Mouse (Mus musculus) hindbrain, embryonic 11.5 days (tissue): Measurements from ENCODE around the gene Myocos. TPM values are rescaled to one million over a fixed set of nuclear protein-coding genes. Genes with fewer than 3 reads are reported as not detected.
A peak's percentile ranks its signal among the peaks of the same experiment; 100 is the strongest.

Experiments
- ATAC-seq: fragments of 200-750 bp; cut with Nextera tagmentation; 2 replicates; pipeline ENCODE4 v1.8.0; 2017; ENCODE audit warnings: mild to moderate bottlenecking, moderate TSS enrichment, moderate library complexity; ENCODE audit not compliant: low FRiP score
- DNase-seq: peaks from one replicate; pipeline ENCODE4 v3.0.0-alpha.2; 2015; ENCODE audit warnings: low spot score
- H3K27ac ChIP-seq: fragments of 300-500 bp; sonication (generic); 2 replicates; pipeline ENCODE4 v1.5.1; 2014; ENCODE audit warnings: mild to moderate bottlenecking, low read depth, low read length
- H3K27me3 ChIP-seq: fragments of 300-500 bp; sonication (generic); 2 replicates; pipeline ENCODE4 v1.6.1; 2014; ENCODE audit warnings: mild to moderate bottlenecking, low read length, moderate library complexity, mixed read lengths; ENCODE audit not compliant: control insufficient read depth, insufficient read depth
- H3K36me3 ChIP-seq: fragments of 300-500 bp; sonication (generic); 2 replicates; pipeline ENCODE4 v1.6.1; 2014; ENCODE audit warnings: mild to moderate bottlenecking, low read length, moderate library complexity, mixed read lengths; ENCODE audit not compliant: control insufficient read depth, insufficient read depth
- H3K4me1 ChIP-seq: fragments of 300-500 bp; sonication (generic); replicated peaks from 2 replicates; pipeline ENCODE4 v1.6.1; 2014; ENCODE audit warnings: low read length, mixed read lengths; ENCODE audit not compliant: control insufficient read depth, insufficient read depth
- H3K4me2 ChIP-seq: fragments of 300-500 bp; sonication (generic); replicated peaks from 2 replicates; pipeline ENCODE4 v1.6.1; 2014; ENCODE audit warnings: mild to moderate bottlenecking, low read depth, low read length
- H3K4me3 ChIP-seq: fragments of 300-500 bp; sonication (generic); 2 replicates; pipeline ENCODE4 v1.5.1; 2014; ENCODE audit warnings: low read depth, low read length
- H3K9ac ChIP-seq: fragments of 300-500 bp; sonication (generic); 2 replicates; pipeline ENCODE4 v1.6.1; 2014; ENCODE audit warnings: low read depth, low read length
- H3K9me3 ChIP-seq: fragments of 300-500 bp; sonication (generic); 2 replicates; pipeline ENCODE4 v1.6.1; 2016; ENCODE audit warnings: low read length; ENCODE audit not compliant: control insufficient read depth
- WGBS: fragments of 180-500 bp; shearing (Covaris S2); extraction: QIAGEN DNeasy Blood & Tissue Kit; methylation state at CpG from one replicate; pipeline ENCODE4 v1.1.7; 2014; 5-methylcytosine and 5-hydroxymethylcytosine counted together
- polyA plus RNA-seq: library from polyadenylated mRNA; unstranded; fragments of >200 nt; fragmentation: Nextera tagmentation; extraction: Ambion mirVana; gene quantifications from 2 replicates; pipeline ENCODE4 v1.2.1, GENCODE M21; 2014

The Myocos gene
- polyA plus RNA-seq, 1 experiment from 2014 or later: not detected

GRCm38 (mm10) chr1:162601288-162601687, 56.7 kb downstream of the Myocos start:
- ATAC-seq (peak; percentile 87), DNase-seq (peak; percentile 32)
- Histone ChIP-seq H3K27ac (no peak overlapping the region), H3K36me3 (no peaks in the 10 kb centered on the region), H3K9ac (no peak overlapping the region), H3K9me3 (no peaks in the 10 kb centered on the region), H3K4me2 (no peak overlapping the region), H3K4me3 (no peak overlapping the region), H3K4me1 (no peaks in the 10 kb centered on the region), H3K27me3 (no peaks in the 10 kb centered on the region)
- 60% methylated on average over 4 of the region's 4 CpGs for WGBS

GRCm38 (mm10) chr1:162599617-162600016, 58.4 kb downstream of the Myocos start:
- no peak overlapping the region for H3K4me3 ChIP-seq

GRCm38 (mm10) chr1:162597379-162598102, 60.5 kb downstream of the Myocos start:
- Histone ChIP-seq H3K4me3 (no peak overlapping the region), H3K4me1 (no peaks in the 10 kb centered on the region), H3K9ac (no peak overlapping the region), H3K27ac (no peak overlapping the region), H3K36me3 (no peaks in the 10 kb centered on the region), H3K27me3 (no peaks in the 10 kb centered on the region), H3K9me3 (no peaks in the 10 kb centered on the region), H3K4me2 (no peak overlapping the region)
- 83% methylated on average over 3 of the region's 3 CpGs for WGBS
- DNase-seq (no peak), ATAC-seq (no peak)

More at GRCm38 (mm10) chr1:162599617-162600016, 58.4 kb downstream of the Myocos start:
- ATAC-seq (no peak), DNase-seq (no peak)
- Histone ChIP-seq H3K27me3 (no peaks in the 10 kb centered on the region), H3K9me3 (no peaks in the 10 kb centered on the region), H3K4me1 (no peaks in the 10 kb centered on the region), H3K9ac (no peak overlapping the region), H3K4me2 (no peak overlapping the region), H3K36me3 (no peaks in the 10 kb centered on the region), H3K27ac (no peak overlapping the region)
- WGBS: 91% methylated on average over 5 of the region's 5 CpGs

Other genes with a start within 250 kb of the Myocos start
- gene Dnm3, start 180.2 kb downstream of the Myocos start, polyA plus RNA-seq: 12.0 TPM in 2 replicates
- gene Mettl13, start 109.7 kb downstream of the Myocos start, polyA plus RNA-seq: 12.1 and 12.3 TPM in 2 replicates
- gene Vamp4, start 87.7 kb downstream of the Myocos start, polyA plus RNA-seq: 69.4 and 71.8 TPM in 2 replicates
- gene Myoc, start 19.1 kb downstream of the Myocos start, polyA plus RNA-seq: not detected in 2 replicates
- 155 and 213 TPM in 2 replicates for gene Prrc2c, start 82.3 kb upstream of the Myocos start, polyA plus RNA-seq
- gene Fmo4, start 155.8 kb upstream of the Myocos start, polyA plus RNA-seq: 0.06 and 0.64 TPM in 2 replicates
- 21.2 and 24.2 TPM in 2 replicates for gene Fmo1, start 208.4 kb upstream of the Myocos start, polyA plus RNA-seq
- 0.11 and 0.17 TPM in 2 replicates for gene Fmo2, start 240.5 kb upstream of the Myocos start, polyA plus RNA-seq